Mouse (Mus musculus) neural tube, embryonic 11.5 days (tissue): ENCODE results near the gene Vamp1. TPM values are rescaled to one million over a fixed set of nuclear protein-coding genes. Genes with fewer than 3 reads are reported as not detected.

Source experiments
- ATAC-seq: fragments of 200-750 bp; cut with Nextera tagmentation; 2 replicates; pipeline ENCODE4 v1.8.0; 2017; ENCODE audit warnings: moderate number of reproducible peaks, mild to moderate bottlenecking, moderate TSS enrichment, moderate library complexity; ENCODE audit not compliant: insufficient read depth, low FRiP score, low TSS enrichment
- DNase-seq: peaks from one replicate; pipeline ENCODE4 v3.0.0-alpha.2; 2015; ENCODE audit warnings: low spot score
- H3K27ac ChIP-seq: fragments of 300-500 bp; sonication (generic); 2 replicates; pipeline ENCODE4 v1.5.1; 2014; ENCODE audit warnings: low read depth, mild to moderate bottlenecking, low read length
- H3K27me3 ChIP-seq: fragments of 300-500 bp; sonication (generic); 2 replicates; pipeline ENCODE4 v1.6.1; 2014; ENCODE audit warnings: mild to moderate bottlenecking, low read length, mixed read lengths; ENCODE audit not compliant: control insufficient read depth, insufficient read depth
- H3K36me3 ChIP-seq: fragments of 300-500 bp; sonication (generic); 2 replicates; pipeline ENCODE4 v1.6.1; 2014; ENCODE audit warnings: mild to moderate bottlenecking, low read length, moderate library complexity, mixed read lengths; ENCODE audit not compliant: control insufficient read depth, insufficient read depth
- H3K4me1 ChIP-seq: fragments of 300-500 bp; sonication (generic); 2 replicates; pipeline ENCODE4 v1.6.1; 2014; ENCODE audit warnings: low read length, mixed read lengths; ENCODE audit not compliant: control insufficient read depth, insufficient read depth
- H3K4me2 ChIP-seq: fragments of 300-500 bp; sonication (generic); 2 replicates; pipeline ENCODE4 v1.6.1; 2014; ENCODE audit warnings: low read depth, mild to moderate bottlenecking, moderate library complexity
- H3K4me3 ChIP-seq: fragments of 300-500 bp; sonication (generic); 2 replicates; pipeline ENCODE4 v1.5.1; 2014; ENCODE audit warnings: low read depth, low read length
- H3K9ac ChIP-seq: fragments of 300-500 bp; sonication (generic); 2 replicates; pipeline ENCODE4 v1.6.1; 2014; ENCODE audit warnings: mild to moderate bottlenecking, low read length
- H3K9me3 ChIP-seq: fragments of 300-500 bp; sonication (generic); 2 replicates; pipeline ENCODE4 v1.6.1; 2016; ENCODE audit warnings: low read length; ENCODE audit not compliant: control insufficient read depth
- WGBS: fragments of 180-500 bp; shearing (Covaris S2); extraction: QIAGEN DNeasy Blood & Tissue Kit; methylation state at CpG from one replicate; pipeline ENCODE4 v1.1.7; 2014; 5-methylcytosine and 5-hydroxymethylcytosine counted together
- polyA plus RNA-seq: library from polyadenylated mRNA; unstranded; fragments of >200 nt; fragmentation: Nextera tagmentation; extraction: Ambion mirVana; gene quantifications from 2 replicates; pipeline ENCODE4 v1.2.1, GENCODE M21; 2014

The Vamp1 gene
- polyA plus RNA-seq, 1 experiment from 2014 or later: 2.2 TPM

DNA sequence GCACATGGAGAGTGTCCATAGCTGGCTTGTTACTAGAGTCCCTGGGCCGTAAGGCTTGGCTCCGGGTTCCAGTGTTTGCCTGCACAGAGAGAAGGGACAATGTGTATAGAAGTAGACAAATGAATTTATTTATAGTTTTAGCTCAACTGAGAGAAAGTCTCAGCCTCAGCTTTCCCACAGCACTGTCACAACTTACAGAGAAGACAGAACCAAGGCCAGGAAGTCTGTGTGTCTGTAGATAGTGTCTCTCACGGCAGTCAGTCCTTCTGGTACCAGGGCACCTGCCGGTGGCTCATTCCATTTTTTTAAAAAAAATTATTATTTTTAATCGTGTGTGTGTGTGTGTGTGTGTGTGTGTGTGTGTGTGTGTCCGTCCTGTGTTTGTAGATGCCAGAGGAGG, 17.2 kb downstream of the Vamp1 start:
- 86% methylated on average over 6 of the region's 6 CpGs for whole genome bisulfite sequencing
- Histone ChIP-seq H3K4me1 (no peaks in the 10 kb centered on the region), H3K9me3 (no peaks in the 10 kb centered on the region), H3K36me3 (no peaks in the 10 kb centered on the region), H3K4me2 (no peak overlapping the region), H3K9ac (no peak overlapping the region), H3K27me3 (no peaks in the 10 kb centered on the region), H3K4me3 (no peak overlapping the region), H3K27ac (no peak overlapping the region)
- DNase-seq (no peak), ATAC-seq (no peak)

GRCm38 (mm10) chr6:125233816-125234519, 18.6 kb downstream of the Vamp1 start:
- H3K9me3 ChIP-seq: no peaks in the 10 kb centered on the region
- no peak overlapping the region for H3K4me2 ChIP-seq
- H3K4me3 ChIP-seq: no peak overlapping the region
- H3K9ac ChIP-seq: no peak overlapping the region
- no peaks in the 10 kb centered on the region for H3K27me3 ChIP-seq
- H3K4me1 ChIP-seq: no peaks in the 10 kb centered on the region
- 69% methylated on average over 7 of the region's 7 CpGs for WGBS
- no peak overlapping the region for H3K27ac ChIP-seq
- DNase-seq (no peak), ATAC-seq (no peak)
- H3K36me3 ChIP-seq: no peaks in the 10 kb centered on the region

- H3K27ac ChIP-seq: no peak overlapping the region
- H3K27me3 ChIP-seq: no peaks in the 10 kb centered on the region
- no peak overlapping the region for H3K4me3 ChIP-seq
- H3K9ac ChIP-seq: no peak overlapping the region
- 82% methylated on average over 5 of the region's 5 CpGs for WGBS
- no peak for DNase-seq
- no peaks in the 10 kb centered on the region for H3K4me1 ChIP-seq
- H3K4me2 ChIP-seq: no peak overlapping the region
- no peaks in the 10 kb centered on the region for H3K36me3 ChIP-seq
- no peak for ATAC-seq
- H3K9me3 ChIP-seq: no peaks in the 10 kb centered on the region
Measured at GRCm38 (mm10) chr6:125234520-125234828, 19.1 kb downstream of the Vamp1 start.

GRCm38 (mm10) chr6:125236341-125236740, 21.0 kb downstream of the Vamp1 start:
- Histone ChIP-seq H3K27ac (no peak overlapping the region), H3K9ac (no peak overlapping the region), H3K4me2 (no peak overlapping the region), H3K4me3 (no peak overlapping the region), H3K27me3 (no peaks in the 10 kb centered on the region), H3K36me3 (no peaks in the 10 kb centered on the region), H3K4me1 (no peaks in the 10 kb centered on the region), H3K9me3 (no peaks in the 10 kb centered on the region)
- 65% methylated on average over 6 of the region's 6 CpGs for WGBS
- DNase-seq (no peak), ATAC-seq (no peak)

- WGBS: 32% methylated on average over 6 of the region's 6 CpGs
- DNase-seq (no peak), ATAC-seq (no peak)
- Histone ChIP-seq H3K27ac (no peak within 1 kb of the TSS), H3K36me3 (no peaks in the 10 kb centered on the region), H3K4me1 (no peaks in the 10 kb centered on the region), H3K4me2 (no peak within 1 kb of the TSS), H3K4me3 (no peak within 1 kb of the TSS), H3K9ac (no peak within 1 kb of the TSS), H3K9me3 (no peaks in the 10 kb centered on the region), H3K27me3 (no peaks in the 10 kb centered on the region)
Measured at GRCm38 (mm10) chr6:125236782-125237181, 21.4 kb downstream of the Vamp1 start, which contains the start of gene Cd27. Gene Cd27, minus strand, starts transcription at chr6:125237010.

DNA sequence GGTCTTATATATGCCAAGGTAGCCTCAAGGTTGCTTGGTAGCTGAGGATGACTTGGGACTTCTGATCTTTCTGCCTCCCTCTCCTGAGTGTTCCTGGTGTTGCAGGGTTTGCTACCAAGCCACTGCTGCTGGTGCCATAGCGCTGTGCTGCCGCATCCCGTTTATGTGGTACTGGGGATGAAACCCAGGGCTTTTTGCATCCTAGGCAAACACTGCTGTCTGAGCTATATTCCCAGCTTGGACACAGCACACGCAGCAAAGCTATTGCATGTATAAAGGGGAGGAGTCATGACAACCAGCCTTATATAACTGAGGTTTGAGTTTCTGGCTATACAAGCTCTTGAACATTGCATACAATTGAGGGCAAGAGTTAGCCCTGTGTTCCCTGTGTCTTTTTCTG, 22.1 kb downstream of the Vamp1 start:
- H3K27me3 ChIP-seq: no peaks in the 10 kb centered on the region
- no peaks in the 10 kb centered on the region for H3K4me1 ChIP-seq
- no peak for DNase-seq
- no peaks in the 10 kb centered on the region for H3K9me3 ChIP-seq
- no peak for ATAC-seq
- no peaks in the 10 kb centered on the region for H3K36me3 ChIP-seq
- H3K4me2 ChIP-seq: no peak overlapping the region
- no peak overlapping the region for H3K9ac ChIP-seq
- H3K27ac ChIP-seq: no peak overlapping the region
- WGBS: 85% methylated on average over 4 of the region's 4 CpGs
- H3K4me3 ChIP-seq: no peak overlapping the region

DNA sequence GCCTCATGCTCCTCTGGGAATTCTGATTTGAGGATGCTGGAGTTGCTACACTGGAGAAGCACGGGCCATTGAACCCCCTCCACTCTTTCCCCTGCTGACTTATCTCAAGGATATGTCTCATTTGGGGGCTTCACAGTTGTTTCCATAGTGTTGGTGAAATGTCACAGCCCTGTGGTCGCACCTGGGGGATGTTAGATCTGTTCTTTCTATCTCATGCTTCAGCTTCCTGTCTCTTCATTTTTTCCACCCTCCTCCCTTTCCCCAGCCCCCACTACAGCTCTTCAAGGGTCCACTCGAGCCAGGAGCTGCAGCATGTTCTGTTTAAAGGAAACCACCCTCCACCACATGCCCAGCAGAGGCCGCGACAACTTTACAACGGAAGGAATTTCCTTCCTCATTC, 23.0 kb downstream of the Vamp1 start:
- WGBS: 74% methylated on average over 6 of the region's 6 CpGs
- Histone ChIP-seq H3K9me3 (no peaks in the 10 kb centered on the region), H3K27ac (no peak overlapping the region), H3K36me3 (no peaks in the 10 kb centered on the region), H3K4me3 (no peak overlapping the region), H3K4me2 (no peak overlapping the region), H3K27me3 (no peaks in the 10 kb centered on the region), H3K9ac (no peak overlapping the region), H3K4me1 (no peaks in the 10 kb centered on the region)
- DNase-seq: no peak
- ATAC-seq: no peak

GRCm38 (mm10) chr6:125239547-125239946, 24.2 kb downstream of the Vamp1 start:
- Histone ChIP-seq H3K9ac (no peak overlapping the region), H3K27me3 (no peaks in the 10 kb centered on the region), H3K4me2 (no peak overlapping the region), H3K4me1 (no peaks in the 10 kb centered on the region), H3K4me3 (no peak overlapping the region), H3K27ac (no peak overlapping the region), H3K36me3 (no peaks in the 10 kb centered on the region), H3K9me3 (no peaks in the 10 kb centered on the region)
- 98% methylated on average over 5 of the region's 5 CpGs for WGBS
- DNase-seq (no peak), ATAC-seq (no peak)

DNA sequence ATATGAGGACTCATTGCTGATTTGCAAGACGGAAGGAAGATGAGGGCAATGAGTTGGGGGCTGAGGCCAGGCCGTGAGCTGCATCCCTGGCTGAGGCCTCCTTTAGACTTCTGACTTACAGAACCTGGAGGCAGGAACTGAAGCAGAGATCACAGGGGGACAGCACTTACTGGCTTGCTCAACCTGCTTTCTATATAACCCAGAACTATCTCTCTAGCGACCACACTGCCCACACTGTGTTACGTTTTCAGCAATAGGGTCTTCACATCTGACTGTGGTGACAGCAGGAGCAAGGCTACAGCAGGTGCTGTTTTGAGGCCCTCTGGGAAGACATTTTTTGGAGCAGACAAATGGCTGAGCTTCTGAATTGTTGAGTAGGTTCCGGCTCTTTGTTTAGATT, 25.3 kb downstream of the Vamp1 start:
- no peak for DNase-seq
- H3K4me3 ChIP-seq: no peak overlapping the region
- H3K4me1 ChIP-seq: no peaks in the 10 kb centered on the region
- H3K9ac ChIP-seq: no peak overlapping the region
- WGBS: 82% methylated on average over 5 of the region's 5 CpGs
- H3K36me3 ChIP-seq: no peaks in the 10 kb centered on the region
- H3K27ac ChIP-seq: no peak overlapping the region
- H3K27me3 ChIP-seq: no peaks in the 10 kb centered on the region
- H3K4me2 ChIP-seq: no peak overlapping the region
- no peaks in the 10 kb centered on the region for H3K9me3 ChIP-seq
- ATAC-seq: no peak
